8 mouse cellular contexts compared by ENCODE assay signal in the genomic region with DNA sequence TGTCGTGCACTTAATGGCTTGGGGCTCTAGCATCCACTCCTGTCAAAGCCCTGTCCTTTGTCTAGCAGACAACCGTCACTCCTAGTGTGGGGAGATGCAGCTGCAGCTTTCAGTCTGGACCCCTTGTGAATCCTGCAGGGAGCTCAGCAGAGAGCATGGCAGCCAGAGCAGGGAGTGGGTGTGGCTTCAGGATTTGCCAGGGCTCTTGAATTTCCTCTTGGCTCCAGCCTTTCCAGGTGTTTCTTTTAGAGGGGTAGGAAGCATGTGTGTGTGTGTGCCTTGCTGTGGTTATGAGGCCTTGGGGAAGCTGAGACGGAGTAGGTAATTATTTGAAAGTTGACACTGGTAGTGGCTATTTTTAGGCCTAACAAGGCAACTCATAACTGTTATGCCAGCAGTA.
A peak's percentile ranks its signal among the peaks of the same experiment; 100 is the strongest.
DNase-seq lines count a peak whose midpoint lies in the region; ATAC-seq lines count a peak whose summit lies in the region.
"Had no signal": no experiment of that assay in that cellular context is flagged by ENCODE, and none has a peak within 500 bp of the region (broad histone marks: within the 10 kb centered on the region; RNA-seq: fewer than 3 reads in every experiment).

No protein-coding gene starts in this region.

- no peaks in the 10 kb centered on the region for H3K27me3 ChIP-seq in heart, embryonic 13.5 days (replicated peaks)

- DNase-seq in ZHBTc4 (ENCODE audit: low read depth, low spot score): peak; percentile 12
- peak; percentile 3 for DNase-seq in embryo, embryonic 9.5 days (ENCODE audit: extremely low spot score)
- peak; percentile 5 for DNase-seq in lung, postnatal 14 days
- no peak for DNase-seq in kidney, postnatal 14 days
- no peak for DNase-seq in layer of hippocampus, adult 8-10 months (ENCODE audit: low spot score in 2 of 2)
- DNase-seq in ovary, adult 18-20 months (ENCODE audit: low spot score): no peak
- DNase-seq: lung, embryonic 14.5 days had no signal

- H3K4me2 ChIP-seq in heart, embryonic 13.5 days: no peak overlapping the region
- H3K4me2 ChIP-seq: lung, embryonic 14.5 days had no signal

- H3K27ac ChIP-seq in heart, embryonic 13.5 days (replicated peaks): peak overlapping the region; percentile 55

- no peaks in the 10 kb centered on the region for H3K9me3 ChIP-seq in heart, embryonic 13.5 days

- no peak for ATAC-seq in heart, embryonic 13.5 days (ENCODE audit: extremely low read depth, insufficient number of reproducible peaks, low FRiP score, low TSS enrichment)

- H3K4me3 ChIP-seq in heart, embryonic 13.5 days: no peak overlapping the region

- H3K36me3 ChIP-seq in heart, embryonic 13.5 days: no peaks in the 10 kb centered on the region

- peaks cover 45% of the 10 kb centered on the region for H3K4me1 ChIP-seq in heart, embryonic 13.5 days

- 33% methylated on average over 3 of the region's 3 CpGs for WGBS in heart, embryonic 13.5 days

- no peak overlapping the region for H3K9ac ChIP-seq in heart, embryonic 13.5 days
- H3K9ac ChIP-seq: lung, embryonic 14.5 days had no signal

Comparison
In these comparisons a context has a peak if more than half of its experiments do, and no peak if none do; other contexts are left out.
1. DNase-seq: peak in ZHBTc4 (single experiment), embryo, embryonic 9.5 days (single experiment) and lung, postnatal 14 days (single experiment); none in kidney, postnatal 14 days (single experiment), layer of hippocampus, adult 8-10 months (0 of 2) and ovary, adult 18-20 months (single experiment).